Mouse (Mus musculus): ENCODE measurements at regions not wholly inside any gene's neighbourhood (a gene's known extent, or its start where the extent isn't known, plus 50 kb on each side); places are given as distances from the start of the nearest gene placed in this dataset.

DNA sequence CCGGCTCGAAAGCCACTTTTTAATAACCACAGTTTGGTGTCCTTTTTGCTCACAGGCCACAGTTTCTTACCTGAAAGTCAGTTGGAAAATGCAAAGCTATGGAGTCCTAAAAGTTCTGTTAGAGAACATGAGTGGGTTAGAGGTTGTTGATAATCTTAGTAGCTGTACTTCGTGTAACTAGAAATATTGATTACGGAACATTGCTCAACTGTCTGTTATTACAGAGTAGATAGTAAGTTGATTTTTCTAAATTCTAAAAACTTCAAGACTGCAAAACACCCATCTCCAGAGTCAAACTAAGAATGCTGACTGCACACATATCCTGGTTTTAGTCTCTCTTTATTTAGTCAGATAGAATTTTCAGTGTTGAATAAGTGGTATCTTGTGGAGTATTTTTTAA is 111.0 kb downstream of the Slc38a4 start:
- Histone ChIP-seq H3K4me3 (ENCODE audit: low read depth, low read length) (no peak overlapping the region), H3K27ac (ENCODE audit: low read depth, low read length) (no peak overlapping the region), H3K9me3 (ENCODE audit: control insufficient read depth, low read length) (no peaks in the 10 kb centered on the region), H3K27me3 (ENCODE audit: control insufficient read depth, insufficient read depth, low read length) (no peaks in the 10 kb centered on the region), H3K36me3 (ENCODE audit: control insufficient read depth, insufficient read depth, low read length) (no peaks in the 10 kb centered on the region), H3K4me2 (ENCODE audit: low read depth) (no peak overlapping the region), H3K4me1 (ENCODE audit: control insufficient read depth, insufficient read depth, low read length) (no peaks in the 10 kb centered on the region), H3K9ac (ENCODE audit: low read length) (no peak overlapping the region)
- no peak for ATAC-seq (ENCODE audit: insufficient read depth, low FRiP score, low TSS enrichment)
- DNase-seq (ENCODE audit: low spot score): no peak
- WGBS: 95% methylated on average over 4 of the region's 4 CpGs

GRCm38 (mm10) chr15:96942651-96943050 is 113.1 kb downstream of the Slc38a4 start:
- no peak for ATAC-seq (ENCODE audit: insufficient read depth, low FRiP score, low TSS enrichment)

DNA sequence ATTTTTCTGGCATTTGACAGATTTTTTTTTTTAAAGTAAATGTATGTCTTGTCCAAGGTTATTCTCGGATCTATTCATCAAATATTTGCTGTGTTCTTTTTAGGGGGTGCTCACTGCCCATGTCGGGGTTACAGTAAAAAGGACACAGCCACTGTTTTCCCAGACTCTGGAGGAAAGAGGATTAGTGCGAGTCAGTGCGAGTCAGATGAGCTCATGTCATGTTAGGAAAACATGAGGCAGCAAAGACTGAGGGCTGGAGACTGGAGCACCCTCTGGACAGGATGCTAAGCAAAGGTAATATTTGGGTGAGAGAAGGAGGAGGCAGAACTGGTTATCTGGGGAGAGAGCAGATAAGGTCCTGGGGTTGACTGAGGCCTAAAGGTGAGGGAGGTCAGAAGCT is 117.3 kb downstream of the Slc38a4 start:
- DNase-seq (ENCODE audit: low spot score) (no peak), ATAC-seq (ENCODE audit: insufficient read depth, low FRiP score, low TSS enrichment) (no peak)
- WGBS: 92% methylated on average over 4 of the region's 4 CpGs
- H3K9me3 ChIP-seq (ENCODE audit: control insufficient read depth, low read length): no peaks in the 10 kb centered on the region
- no peak overlapping the region for H3K4me2 ChIP-seq (ENCODE audit: low read depth)
- H3K9ac ChIP-seq (ENCODE audit: low read length): no peak overlapping the region
- H3K4me3 ChIP-seq (ENCODE audit: low read depth, low read length): no peak overlapping the region
- no peaks in the 10 kb centered on the region for H3K4me1 ChIP-seq (ENCODE audit: control insufficient read depth, insufficient read depth, low read length)
- H3K36me3 ChIP-seq (ENCODE audit: control insufficient read depth, insufficient read depth, low read length): no peaks in the 10 kb centered on the region
- no peaks in the 10 kb centered on the region for H3K27me3 ChIP-seq (ENCODE audit: control insufficient read depth, insufficient read depth, low read length)
- no peak overlapping the region for H3K27ac ChIP-seq (ENCODE audit: low read depth, low read length)

More at GRCm38 (mm10) chr15:96942651-96943050, 113.1 kb downstream of the Slc38a4 start:
- H3K36me3 ChIP-seq (ENCODE audit: control insufficient read depth, insufficient read depth, low read length): no peaks in the 10 kb centered on the region
- H3K4me2 ChIP-seq (ENCODE audit: low read depth): no peak overlapping the region
- no peaks in the 10 kb centered on the region for H3K9me3 ChIP-seq (ENCODE audit: control insufficient read depth, low read length)
- no peak overlapping the region for H3K9ac ChIP-seq (ENCODE audit: low read length)
- H3K27ac ChIP-seq (ENCODE audit: low read depth, low read length): no peak overlapping the region
- H3K4me1 ChIP-seq (ENCODE audit: control insufficient read depth, insufficient read depth, low read length): no peaks in the 10 kb centered on the region
- DNase-seq (ENCODE audit: low spot score): no peak
- H3K4me3 ChIP-seq (ENCODE audit: low read depth, low read length): no peak overlapping the region
- H3K27me3 ChIP-seq (ENCODE audit: control insufficient read depth, insufficient read depth, low read length): no peaks in the 10 kb centered on the region
- 88% methylated on average over 4 of the region's 4 CpGs for WGBS

GRCm38 (mm10) chr15:96937623-96938022 is 118.1 kb downstream of the Slc38a4 start:
- H3K4me3 ChIP-seq (ENCODE audit: low read depth, low read length): no peak overlapping the region
- no peaks in the 10 kb centered on the region for H3K4me1 ChIP-seq (ENCODE audit: control insufficient read depth, insufficient read depth, low read length)
- ATAC-seq (ENCODE audit: insufficient read depth, low FRiP score, low TSS enrichment) (no peak), DNase-seq (ENCODE audit: low spot score) (no peak)
- no peak overlapping the region for H3K4me2 ChIP-seq (ENCODE audit: low read depth)
- no peak overlapping the region for H3K27ac ChIP-seq (ENCODE audit: low read depth, low read length)
- WGBS: 81% methylated on average over 6 of the region's 6 CpGs
- no peak overlapping the region for H3K9ac ChIP-seq (ENCODE audit: low read length)
- no peaks in the 10 kb centered on the region for H3K27me3 ChIP-seq (ENCODE audit: control insufficient read depth, insufficient read depth, low read length)
- H3K9me3 ChIP-seq (ENCODE audit: control insufficient read depth, low read length): no peaks in the 10 kb centered on the region
- H3K36me3 ChIP-seq (ENCODE audit: control insufficient read depth, insufficient read depth, low read length): no peaks in the 10 kb centered on the region

DNA sequence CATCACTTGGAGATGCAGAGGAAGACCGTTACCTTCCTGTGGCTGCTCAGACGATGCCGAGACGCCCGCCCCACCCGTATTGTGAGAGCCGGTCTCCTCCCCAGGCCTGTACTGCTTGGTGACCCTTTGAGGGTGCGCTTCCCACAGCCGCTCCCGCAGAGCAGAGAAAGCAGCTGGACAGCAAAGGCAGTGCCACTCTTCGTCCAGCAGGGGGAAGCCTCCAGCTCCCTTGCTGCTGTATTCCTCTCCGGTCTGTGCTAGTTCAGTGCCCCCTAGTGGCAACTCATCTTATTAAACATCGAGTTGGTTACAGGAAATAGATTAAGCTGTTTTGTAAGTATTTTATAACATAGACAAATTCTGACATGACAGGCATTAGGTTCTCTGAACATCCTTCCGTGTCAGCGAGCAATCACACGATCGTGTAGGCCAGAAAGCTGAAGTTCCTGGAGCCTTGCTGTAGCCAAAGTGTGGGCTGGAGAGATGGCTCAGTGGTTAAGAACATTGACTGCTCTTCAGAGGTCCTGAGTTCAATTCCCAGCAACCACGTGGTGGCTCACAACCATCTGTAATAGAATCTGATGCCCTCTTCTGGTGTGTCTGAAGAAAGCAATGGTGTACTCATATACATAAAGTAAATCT is 118.9 kb downstream of the Slc38a4 start:
- ATAC-seq (ENCODE audit: insufficient read depth, low FRiP score, low TSS enrichment) (peak; percentile 69; the same call in 1 of the 2 replicates), DNase-seq (ENCODE audit: low spot score) (peak; percentile 86)
- no peaks in the 10 kb centered on the region for H3K9me3 ChIP-seq (ENCODE audit: control insufficient read depth, low read length)
- 8% methylated on average over 18 of the region's 18 CpGs for WGBS
- H3K9ac ChIP-seq (ENCODE audit: low read length): no peak overlapping the region
- no peak overlapping the region for H3K4me3 ChIP-seq (ENCODE audit: low read depth, low read length)
- H3K36me3 ChIP-seq (ENCODE audit: control insufficient read depth, insufficient read depth, low read length): no peaks in the 10 kb centered on the region
- H3K4me2 ChIP-seq (ENCODE audit: low read depth): peak overlapping the region; percentile 34
- H3K27me3 ChIP-seq (ENCODE audit: control insufficient read depth, insufficient read depth, low read length): no peaks in the 10 kb centered on the region
- H3K27ac ChIP-seq (ENCODE audit: low read depth, low read length): no peak overlapping the region
- H3K4me1 ChIP-seq (ENCODE audit: control insufficient read depth, insufficient read depth, low read length): no peaks in the 10 kb centered on the region

DNA sequence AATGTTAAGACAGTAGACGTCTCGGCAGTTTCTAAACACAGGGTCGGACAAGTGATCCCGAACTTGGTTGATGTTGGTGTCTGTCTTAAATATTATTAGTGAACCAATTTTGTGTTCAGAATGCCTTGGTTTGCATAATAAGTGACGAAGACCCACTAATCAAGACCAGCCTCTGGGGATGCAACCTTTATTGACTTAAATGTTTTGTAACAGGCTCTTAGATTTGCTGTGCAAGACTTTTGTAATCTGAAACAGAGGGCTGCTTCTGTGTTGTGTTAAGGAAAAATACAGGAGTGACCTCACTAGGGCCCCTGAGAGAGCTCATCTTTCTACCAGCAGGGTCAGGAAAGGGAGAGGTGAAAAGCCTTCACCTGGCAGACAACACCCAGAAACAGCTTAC is 119.5 kb downstream of the Slc38a4 start:
- no peak overlapping the region for H3K27ac ChIP-seq (ENCODE audit: low read depth, low read length)
- no peak overlapping the region for H3K9ac ChIP-seq (ENCODE audit: low read length)
- H3K4me3 ChIP-seq (ENCODE audit: low read depth, low read length): no peak overlapping the region
- WGBS: 84% methylated on average over 5 of the region's 5 CpGs
- peak overlapping the region; percentile 34 for H3K4me2 ChIP-seq (ENCODE audit: low read depth)
- no peaks in the 10 kb centered on the region for H3K27me3 ChIP-seq (ENCODE audit: control insufficient read depth, insufficient read depth, low read length)
- no peaks in the 10 kb centered on the region for H3K36me3 ChIP-seq (ENCODE audit: control insufficient read depth, insufficient read depth, low read length)
- ATAC-seq (ENCODE audit: insufficient read depth, low FRiP score, low TSS enrichment) (no peak), DNase-seq (ENCODE audit: low spot score) (no peak)
- H3K9me3 ChIP-seq (ENCODE audit: control insufficient read depth, low read length): no peaks in the 10 kb centered on the region
- H3K4me1 ChIP-seq (ENCODE audit: control insufficient read depth, insufficient read depth, low read length): no peaks in the 10 kb centered on the region

GRCm38 (mm10) chr15:96933451-96933850 is 122.3 kb downstream of the Slc38a4 start:
- DNase-seq (ENCODE audit: low spot score): no peak
- WGBS: 45% methylated on average over 3 of the region's 3 CpGs
- no peaks in the 10 kb centered on the region for H3K36me3 ChIP-seq (ENCODE audit: control insufficient read depth, insufficient read depth, low read length)

GRCm38 (mm10) chr15:96930531-96930930 is 125.2 kb downstream of the Slc38a4 start:
- 81% methylated on average over 6 of the region's 6 CpGs for WGBS
- H3K27me3 ChIP-seq (ENCODE audit: control insufficient read depth, insufficient read depth, low read length): no peaks in the 10 kb centered on the region
- H3K27ac ChIP-seq (ENCODE audit: low read depth, low read length): no peak overlapping the region
- no peak overlapping the region for H3K4me3 ChIP-seq (ENCODE audit: low read depth, low read length)
- H3K4me2 ChIP-seq (ENCODE audit: low read depth): no peak overlapping the region
- H3K9ac ChIP-seq (ENCODE audit: low read length): no peak overlapping the region
- no peaks in the 10 kb centered on the region for H3K4me1 ChIP-seq (ENCODE audit: control insufficient read depth, insufficient read depth, low read length)
- H3K9me3 ChIP-seq (ENCODE audit: control insufficient read depth, low read length): no peaks in the 10 kb centered on the region
- DNase-seq (ENCODE audit: low spot score) (no peak), ATAC-seq (ENCODE audit: insufficient read depth, low FRiP score, low TSS enrichment) (no peak)
- H3K36me3 ChIP-seq (ENCODE audit: control insufficient read depth, insufficient read depth, low read length): no peaks in the 10 kb centered on the region

More at GRCm38 (mm10) chr15:96933451-96933850, 122.3 kb downstream of the Slc38a4 start:
- no peaks in the 10 kb centered on the region for H3K27me3 ChIP-seq (ENCODE audit: control insufficient read depth, insufficient read depth, low read length)
- no peak overlapping the region for H3K27ac ChIP-seq (ENCODE audit: low read depth, low read length)
- no peaks in the 10 kb centered on the region for H3K9me3 ChIP-seq (ENCODE audit: control insufficient read depth, low read length)
- H3K4me3 ChIP-seq (ENCODE audit: low read depth, low read length): no peak overlapping the region
- no peak for ATAC-seq (ENCODE audit: insufficient read depth, low FRiP score, low TSS enrichment)
- no peak overlapping the region for H3K9ac ChIP-seq (ENCODE audit: low read length)
- H3K4me2 ChIP-seq (ENCODE audit: low read depth): no peak overlapping the region
- H3K4me1 ChIP-seq (ENCODE audit: control insufficient read depth, insufficient read depth, low read length): no peaks in the 10 kb centered on the region

DNA sequence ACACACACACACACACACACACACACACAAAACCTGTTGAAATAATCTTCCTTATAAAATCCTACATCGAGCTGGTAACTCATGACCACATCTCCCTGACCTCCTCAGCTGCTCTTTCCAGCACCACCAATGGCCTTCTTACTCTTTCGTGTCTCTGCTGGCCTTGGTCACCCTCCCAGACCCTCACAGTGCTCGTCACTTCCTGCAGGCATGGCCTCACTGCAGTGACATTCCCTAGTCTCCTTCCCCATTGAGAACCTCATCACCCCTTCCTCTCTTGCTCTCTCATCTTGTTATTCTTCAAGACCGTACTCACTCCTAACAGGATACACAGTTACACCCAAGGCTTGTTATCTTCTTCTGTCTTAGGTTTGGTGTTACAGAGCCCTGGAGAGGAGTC is 126.0 kb downstream of the Slc38a4 start:
- DNase-seq (ENCODE audit: low spot score): no peak
- H3K4me1 ChIP-seq (ENCODE audit: control insufficient read depth, insufficient read depth, low read length): no peaks in the 10 kb centered on the region

More for the DNA sequence above, 126.0 kb downstream of the Slc38a4 start:
- H3K27ac ChIP-seq (ENCODE audit: low read depth, low read length): no peak overlapping the region
- H3K36me3 ChIP-seq (ENCODE audit: control insufficient read depth, insufficient read depth, low read length): no peaks in the 10 kb centered on the region
- 76% methylated on average over 4 of the region's 4 CpGs for WGBS
- H3K4me2 ChIP-seq (ENCODE audit: low read depth): no peak overlapping the region
- H3K9ac ChIP-seq (ENCODE audit: low read length): no peak overlapping the region
- no peaks in the 10 kb centered on the region for H3K27me3 ChIP-seq (ENCODE audit: control insufficient read depth, insufficient read depth, low read length)
- no peak overlapping the region for H3K4me3 ChIP-seq (ENCODE audit: low read depth, low read length)
- no peak for ATAC-seq (ENCODE audit: insufficient read depth, low FRiP score, low TSS enrichment)
- no peaks in the 10 kb centered on the region for H3K9me3 ChIP-seq (ENCODE audit: control insufficient read depth, low read length)

All from neural tube, embryonic 11.5 days (tissue).